ENCODE assay signal across 16 mouse cellular contexts in the genomic region with DNA sequence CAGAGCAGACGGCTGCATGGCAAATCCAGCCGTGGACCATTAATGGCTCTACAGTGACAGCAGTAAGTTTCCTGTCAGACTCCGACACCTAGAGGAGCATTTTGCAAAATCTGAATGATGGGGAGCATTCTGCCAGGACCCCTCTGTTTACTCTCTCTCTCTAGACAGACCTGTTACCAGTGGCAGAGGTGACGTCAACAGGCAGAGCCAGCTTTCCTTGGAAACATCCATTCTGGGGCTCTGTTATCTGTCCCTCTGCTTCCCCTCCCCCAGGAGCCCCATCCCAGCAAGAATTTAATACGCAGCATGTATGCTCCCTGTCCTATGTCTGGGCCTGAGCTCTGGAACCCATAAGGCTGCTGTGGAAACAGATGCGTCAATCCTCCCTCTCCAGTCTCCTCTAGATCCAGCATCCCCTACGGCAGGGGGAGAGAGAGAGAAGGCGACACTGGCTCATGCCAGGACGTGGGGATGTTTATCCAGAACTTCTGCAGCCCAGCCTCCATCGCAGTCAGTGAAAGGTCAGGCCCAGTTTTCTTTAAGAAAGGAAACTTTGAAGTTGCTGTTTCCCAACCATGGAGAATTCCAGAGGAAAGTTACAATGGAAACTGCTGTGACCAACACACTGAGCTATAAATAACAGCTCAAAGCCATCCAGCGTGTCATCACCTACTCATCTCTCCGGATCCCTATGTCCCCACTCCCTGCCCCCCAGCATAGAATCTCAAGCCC. TPM values are rescaled to one million over a fixed set of nuclear protein-coding genes. Genes with fewer than 3 reads are reported as not detected.
A peak's percentile ranks its signal among the peaks of the same experiment; 100 is the strongest.
DNase-seq lines count a peak whose midpoint lies in the region; ATAC-seq and TF ChIP-seq lines count a peak whose summit lies in the region.
"Had no signal": no experiment of that assay in that cellular context is flagged by ENCODE, and none has a peak within 500 bp of the region (broad histone marks: within the 10 kb centered on the region; RNA-seq: fewer than 3 reads in every experiment).

No protein-coding gene starts in this region.

- ATAC-seq in heart, embryonic 13.5 days (ENCODE audit: extremely low read depth, insufficient number of reproducible peaks, low FRiP score, low TSS enrichment) = no peak; the same call in 1 of the 2 replicates

- H3K4me3 ChIP-seq in brown adipose tissue, adult 24 weeks (ENCODE audit: insufficient read depth, low read depth, low read length) = no peak overlapping the region
- H3K4me3 ChIP-seq in heart, embryonic 13.5 days = no peak overlapping the region; the same call in 1 of the 2 replicates
- no peak overlapping the region for H3K4me3 ChIP-seq in left cerebral cortex, adult 2 months
- H3K4me3 ChIP-seq: embryonic facial prominence, embryonic 10.5 days; liver, embryonic 13.5 days; midbrain, embryonic 12.5 days had no signal

- WGBS in heart, embryonic 13.5 days = 27% methylated on average over 12 of the region's 12 CpGs

- no peak for TF ChIP-seq CTCF in left cerebral cortex, adult 2 months (IDR thresholded peaks at IDR 0.05)

- no peaks in the 10 kb centered on the region for H3K27me3 ChIP-seq in heart, embryonic 13.5 days (replicated peaks)
- H3K27me3 ChIP-seq: liver, embryonic 13.5 days; midbrain, embryonic 12.5 days had no signal

- peaks cover 9% of the 10 kb centered on the region for H3K4me1 ChIP-seq in brown adipose tissue, adult 24 weeks (ENCODE audit: control insufficient read depth, insufficient read depth, insufficient read length, low read length)
- peaks cover 19% of the 10 kb centered on the region for H3K4me1 ChIP-seq in heart, embryonic 13.5 days
- H3K4me1 ChIP-seq: liver, embryonic 13.5 days; midbrain, embryonic 12.5 days had no signal

- H3K9me3 ChIP-seq in heart, embryonic 13.5 days = no peaks in the 10 kb centered on the region
- H3K9me3 ChIP-seq: embryonic facial prominence, embryonic 10.5 days; liver, embryonic 13.5 days; midbrain, embryonic 12.5 days had no signal

- peak overlapping the region; percentile 40; the same call in 1 of the 2 replicates for H3K9ac ChIP-seq in heart, embryonic 13.5 days
- H3K9ac ChIP-seq: liver, embryonic 13.5 days; midbrain, embryonic 12.5 days had no signal

- H3K27ac ChIP-seq in brown adipose tissue, adult 24 weeks (replicated peaks; ENCODE audit: low read depth, low read length) = peak overlapping the region; percentile 73
- H3K27ac ChIP-seq in heart, embryonic 13.5 days (replicated peaks) = peak overlapping the region; percentile 85
- no peak overlapping the region for H3K27ac ChIP-seq in left cerebral cortex, adult 2 months
- H3K27ac ChIP-seq: embryonic facial prominence, embryonic 10.5 days; liver, embryonic 13.5 days; midbrain, embryonic 12.5 days had no signal

- intact Hi-C loops in heart, postnatal 14 days (cut with DNase I) = no loop called here
- intact Hi-C loops in left cerebral cortex, adult 2 months (cut with DNase I) = no loop called here

- H3K36me3 ChIP-seq in heart, embryonic 13.5 days = no peaks in the 10 kb centered on the region
- H3K36me3 ChIP-seq: embryonic facial prominence, embryonic 10.5 days; liver, embryonic 13.5 days; midbrain, embryonic 12.5 days had no signal

- peak overlapping the region; percentile 47 for H3K4me2 ChIP-seq in heart, embryonic 13.5 days
- H3K4me2 ChIP-seq: liver, embryonic 13.5 days; midbrain, embryonic 12.5 days had no signal

- DNase-seq in heart, adult 9 months (ENCODE audit: low spot score in 2 of 2) = peak; percentile 4 to 8
- no peak for DNase-seq in heart, postnatal 14 days
- peak; percentile 25 for DNase-seq in lung, postnatal 14 days
- DNase-seq in left cerebral cortex, adult 2 months (ENCODE audit: extremely low spot score in 1 of 2, low spot score in 2 of 2) = no peak
- DNase-seq in thymus, postnatal 25 days = no peak
- DNase-seq: cerebellum, adult 9-10 months; kidney, postnatal 14 days; left cerebral cortex, postnatal 4 days; liver, embryonic 13.5 days; right cerebral cortex, postnatal 14 days had no signal

RNA-seq across cellular contexts. Expression of a gene that starts 48.3 kb away (rescaled TPM):
- total RNA-seq in heart, postnatal 14 days (2021) = 1 to 10 TPM; 6.6 to 7.0 TPM
- 2.3 and 4.1 TPM in 2 replicates for polyA plus RNA-seq in brown adipose tissue, adult 24 weeks (2012; ENCODE audit: insufficient read depth, insufficient read length, missing spikeins)
- 1.5 and 1.9 TPM in 2 replicates for polyA plus RNA-seq in heart, embryonic 13.5 days (2015; fragmentation: Nextera tagmentation; extraction: Ambion mirVana)
- 10 to 100 TPM; 92.5 to 94.6 TPM for total RNA-seq in left cerebral cortex, adult 2 months (2021)
- total RNA-seq: granulocyte monocyte progenitor cell, adult 5-6 weeks; MEL had no signal

Comparison
In these comparisons a context has a peak if more than half of its experiments do, and no peak if none do; other contexts are left out.
1. DNase-seq: peak in heart, adult 9 months (2 of 2) and lung, postnatal 14 days (single experiment); none in heart, postnatal 14 days (0 of 2), left cerebral cortex, adult 2 months (0 of 2) and thymus, postnatal 25 days (single experiment).
2. RNA of a gene that starts 48.3 kb away (total RNA-seq): 92.5 to 94.6 TPM in left cerebral cortex, adult 2 months; 6.6 to 7.0 TPM in heart, postnatal 14 days; every median in the first group is over 10 times any median in the second.